Mouse (Mus musculus) mesoderm, embryonic 11.5 days (tissue): ENCODE measurements at regions not wholly inside any gene's neighbourhood (a gene's known extent, or its start where the extent isn't known, plus 50 kb on each side); places are given as distances from the start of the nearest gene placed in this dataset.

ENCODE experiments used
- DNase-seq: peaks from one replicate; pipeline ENCODE4 v3.0.0-alpha.2; 2012; ENCODE audit warnings: low read depth, low spot score

DNA sequence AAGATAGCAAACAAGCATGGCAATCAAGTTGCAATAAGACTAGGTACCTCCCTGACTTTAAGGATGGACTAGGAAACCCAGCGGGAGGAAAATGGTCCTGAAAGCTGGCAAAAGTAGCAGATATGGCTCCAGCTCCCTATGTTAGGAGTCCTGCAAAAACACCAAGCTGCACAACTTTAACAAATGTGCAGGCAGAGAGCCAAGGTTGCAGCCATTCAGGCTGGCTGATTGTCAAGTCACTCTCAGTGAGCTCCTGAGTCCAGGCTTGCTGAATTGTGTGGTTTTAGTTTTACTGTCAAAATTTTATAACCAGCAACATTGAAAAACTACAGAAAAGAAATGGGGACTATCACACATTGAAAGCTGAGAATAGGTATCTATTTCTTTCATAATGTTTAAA, 1122.8 kb upstream of the Slc10a2 start:
- DNase-seq, result no peak

GRCm38 (mm10) chr8:6225194-6225593, 1120.0 kb upstream of the Slc10a2 start:
- DNase-seq, result no peak

DNA sequence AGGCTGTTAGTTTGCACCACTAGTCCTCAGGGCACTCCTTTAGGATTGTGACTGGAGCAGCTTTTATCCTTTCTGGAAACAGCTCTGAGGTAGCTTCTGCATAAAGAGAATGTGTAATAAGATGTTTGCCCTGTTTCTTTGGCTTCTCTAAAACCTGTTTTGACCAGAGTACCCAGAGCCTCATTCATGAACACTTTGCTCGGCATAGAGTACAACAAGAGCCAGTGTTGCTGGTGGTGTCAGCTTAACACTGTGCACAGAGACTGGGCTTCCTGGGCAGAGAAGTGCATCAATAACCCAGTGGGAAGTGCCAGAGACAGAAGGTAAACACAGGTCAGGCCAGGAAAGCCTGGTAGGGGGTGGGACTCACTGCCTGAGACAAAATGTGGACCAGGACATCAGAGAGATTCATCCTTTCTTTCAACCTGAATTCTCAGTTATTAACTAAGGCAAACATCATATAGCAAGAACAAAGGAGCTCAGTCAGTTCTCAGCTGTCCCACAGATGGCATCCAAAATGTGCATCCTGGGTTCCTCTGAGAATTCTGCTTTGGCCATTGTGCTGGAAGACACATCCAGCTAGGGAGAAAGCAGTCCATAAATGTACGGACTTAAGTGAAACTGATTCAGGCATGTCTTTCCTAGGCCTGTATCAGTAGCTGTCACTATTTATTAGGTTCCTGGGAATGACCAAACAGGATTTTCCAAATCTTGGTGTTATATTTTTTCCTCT, 1102.6 kb upstream of the Slc10a2 start:
- DNase-seq, result peak; percentile 24

GRCm38 (mm10) chr8:6204051-6204745, 1099.0 kb upstream of the Slc10a2 start:
- DNase-seq, result no peak

GRCm38 (mm10) chr8:6191431-6191830, 1086.3 kb upstream of the Slc10a2 start:
- DNase-seq, result no peak

DNA sequence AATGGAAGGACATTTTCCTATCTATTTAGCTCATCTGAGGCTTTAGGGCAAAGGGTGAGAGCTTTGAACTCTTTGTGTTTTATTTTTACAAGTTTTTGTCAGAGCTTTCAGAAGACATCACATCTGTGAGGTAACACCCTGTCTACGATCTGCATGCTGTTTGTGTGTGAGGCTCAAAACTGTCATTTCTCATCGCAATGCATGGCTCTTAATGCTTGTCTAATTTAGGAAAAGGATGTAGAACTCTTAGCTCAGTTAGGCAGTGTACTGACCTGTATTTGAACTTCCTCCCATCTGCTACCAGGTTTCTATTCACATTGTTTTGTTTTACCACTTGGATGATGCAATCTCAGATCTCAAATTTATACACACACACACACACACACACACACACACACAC, 1083.3 kb upstream of the Slc10a2 start:
- peak; percentile 4 for DNase-seq

DNA sequence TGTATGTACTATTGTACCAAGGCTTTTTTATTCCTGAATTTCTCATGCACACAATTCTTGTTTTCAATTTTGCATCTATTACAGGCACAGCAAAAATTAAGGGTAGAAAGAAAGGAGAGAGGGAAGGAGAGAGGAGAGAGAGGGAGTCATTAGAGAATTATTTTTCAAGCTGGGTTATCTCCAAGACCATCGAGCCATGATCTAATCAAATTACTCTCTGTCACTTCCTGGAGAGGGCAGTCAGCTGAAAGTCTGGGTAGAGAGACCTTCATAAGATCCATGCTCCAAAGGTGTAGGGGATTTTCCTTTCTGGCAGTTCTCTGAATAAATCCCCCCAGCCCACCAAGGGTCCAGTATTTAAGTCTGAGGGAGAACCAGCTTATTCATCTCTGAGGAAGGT, 1081.4 kb upstream of the Slc10a2 start:
- DNase-seq, result no peak

DNA sequence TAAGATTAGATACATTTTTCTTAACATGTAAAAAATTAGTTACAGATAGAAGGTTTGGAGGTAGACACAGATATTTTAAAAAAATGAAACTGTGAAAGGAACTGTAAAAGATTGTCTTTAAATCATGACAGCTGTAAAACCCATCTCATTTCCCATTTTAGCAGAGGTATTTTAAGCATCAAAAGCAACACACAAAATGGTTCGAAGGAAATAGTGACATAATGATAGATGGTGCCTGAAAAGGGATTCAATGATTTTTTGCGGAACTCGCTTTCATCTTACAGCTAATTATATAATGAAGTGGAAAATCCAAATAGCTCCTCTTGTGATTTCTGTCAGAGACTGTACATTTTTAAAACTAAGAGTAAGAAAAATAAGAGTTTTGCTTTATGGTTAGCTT, 1074.5 kb upstream of the Slc10a2 start:
- DNase-seq, result no peak

- no peak for DNase-seq
Measured at GRCm38 (mm10) chr8:6166433-6166832, 1061.3 kb upstream of the Slc10a2 start.

DNA sequence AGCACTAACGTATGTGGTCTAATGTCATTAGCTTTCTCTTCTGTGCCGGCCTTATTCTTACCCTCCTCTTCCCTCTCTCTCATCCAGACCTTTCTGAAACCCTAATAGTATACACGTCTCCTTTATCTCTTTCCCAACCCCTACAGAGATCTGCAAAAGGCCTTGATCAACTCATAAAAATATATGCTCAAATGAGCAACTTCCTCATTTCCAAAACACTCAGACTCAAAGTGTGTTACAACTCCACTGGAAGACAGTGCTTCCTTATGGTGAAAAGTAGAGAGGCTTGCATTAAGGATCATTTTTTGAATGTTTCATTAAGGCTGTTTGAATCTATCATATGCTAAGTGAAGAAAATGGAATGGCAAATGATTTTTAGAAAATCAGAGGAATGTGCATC, 1060.1 kb upstream of the Slc10a2 start:
- DNase-seq, result no peak

DNA sequence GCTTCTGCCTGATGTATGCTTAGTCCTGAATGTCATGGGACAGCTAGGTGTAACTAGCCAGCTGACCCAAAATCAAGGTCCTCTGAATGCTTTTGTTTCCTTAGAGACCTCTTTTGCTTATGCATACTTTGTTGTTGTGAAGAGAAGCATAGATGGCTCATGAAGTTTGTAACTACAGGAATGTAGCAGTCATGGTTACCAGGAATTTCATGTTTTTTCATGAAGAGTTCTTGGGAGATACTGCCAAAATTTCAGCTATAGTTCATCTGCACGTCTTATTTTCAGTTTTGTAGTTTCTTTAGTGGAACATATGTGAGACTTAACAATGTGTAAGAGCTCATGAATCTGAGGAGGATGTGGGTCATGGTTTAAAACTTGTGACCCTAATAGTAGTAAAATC, 1059.6 kb upstream of the Slc10a2 start:
- DNase-seq, result no peak

GRCm38 (mm10) chr8:6144588-6144987, 1039.4 kb upstream of the Slc10a2 start:
- DNase-seq, result no peak

GRCm38 (mm10) chr8:6140090-6140489, 1034.9 kb upstream of the Slc10a2 start:
- DNase-seq, result no peak

DNA sequence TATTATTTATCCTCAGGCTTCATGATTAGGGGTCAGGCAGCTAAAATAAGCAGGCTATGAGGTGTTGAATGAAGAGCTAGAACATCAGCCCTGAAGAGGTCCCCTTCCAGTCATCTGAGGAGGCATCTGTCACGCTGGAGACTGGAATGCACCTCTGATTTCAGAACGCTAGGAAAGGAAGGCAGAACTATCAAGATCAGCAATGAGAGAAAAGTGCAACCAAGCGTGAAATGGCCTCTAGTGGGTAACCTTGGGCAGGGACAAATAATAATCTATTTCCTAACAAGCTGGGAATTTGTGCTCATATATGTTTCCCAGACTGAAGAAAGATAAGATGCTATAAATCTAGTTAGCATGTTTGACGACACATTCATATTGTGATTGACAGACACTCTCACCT, 1034.0 kb upstream of the Slc10a2 start:
- peak; percentile 14 for DNase-seq

- peak; percentile 31 for DNase-seq
Measured at GRCm38 (mm10) chr8:6132243-6132751, 1027.1 kb upstream of the Slc10a2 start.

- no peak for DNase-seq
Measured at GRCm38 (mm10) chr8:6125265-6125664, 1020.1 kb upstream of the Slc10a2 start.

- no peak for DNase-seq
Measured at GRCm38 (mm10) chr8:6119506-6119905, 1014.4 kb upstream of the Slc10a2 start.

GRCm38 (mm10) chr8:6111351-6111750, 1006.2 kb upstream of the Slc10a2 start:
- no peak for DNase-seq

DNA sequence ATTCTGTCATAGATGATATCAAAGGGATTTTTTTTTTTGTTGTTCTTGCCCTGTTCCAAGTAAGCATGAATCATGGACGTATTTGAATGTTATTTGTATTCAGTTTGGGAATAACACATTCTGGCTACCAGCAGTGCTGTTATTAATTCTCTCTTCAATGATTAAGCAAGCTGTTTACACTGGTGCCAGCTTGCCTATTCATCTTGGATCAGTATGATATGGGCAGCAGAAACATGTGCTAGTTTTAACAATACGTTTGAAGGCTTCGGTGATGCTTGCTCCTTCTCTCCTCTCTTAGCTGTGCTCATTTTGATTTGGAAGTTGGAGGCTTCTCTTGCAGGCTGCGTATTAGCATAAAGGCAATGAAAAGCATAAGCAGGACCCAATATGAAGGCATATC, 984.9 kb upstream of the Slc10a2 start:
- no peak for DNase-seq

GRCm38 (mm10) chr8:6043939-6044577, 938.9 kb upstream of the Slc10a2 start:
- peak; percentile 51 for DNase-seq

GRCm38 (mm10) chr8:6012206-6012605, 907.1 kb upstream of the Slc10a2 start:
- DNase-seq, result no peak

GRCm38 (mm10) chr8:6011182-6011581, 906.0 kb upstream of the Slc10a2 start:
- no peak for DNase-seq

- no peak for DNase-seq
Measured at GRCm38 (mm10) chr8:6010712-6011111, 905.6 kb upstream of the Slc10a2 start.
